Mouse (Mus musculus): ENCODE results near the gene Tas2r107. TPM values are rescaled to one million over a fixed set of nuclear protein-coding genes. Genes with fewer than 3 reads are reported as not detected.
"Not testable (repeated sequence)": the region's sequence is repeated elsewhere in the genome, so short reads cannot be mapped to it uniquely, and the experiment has no call there.

Tas2r107 gene
- not detected in 2 replicates for polyA plus RNA-seq (2015; fragmentation: Nextera tagmentation; extraction: Ambion mirVana)

DNA sequence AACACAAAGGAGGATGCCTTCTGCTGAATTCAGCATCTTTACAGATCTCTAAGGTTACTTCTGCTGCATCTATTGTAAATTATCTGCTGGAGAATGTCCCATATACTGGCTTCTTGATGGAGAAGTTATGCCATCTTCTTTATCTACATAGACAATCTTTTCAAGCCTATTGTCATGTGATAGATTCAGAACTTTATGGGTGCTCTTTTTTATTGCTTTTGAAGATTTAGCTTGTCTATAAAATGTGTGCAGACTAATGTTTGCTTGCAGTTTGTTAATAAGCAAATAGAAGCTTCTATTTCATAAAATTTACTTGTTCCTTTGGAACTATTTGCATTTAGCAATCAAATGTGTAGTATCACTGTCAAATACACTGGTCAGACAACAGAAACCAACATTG lies at the start of gene Tas2r107:
Gene Tas2r107 (minus strand): TSS at position 101 of the 400 bp plus-strand sequence.
- no peaks in the 10 kb centered on the region for H3K9me3 ChIP-seq (ENCODE audit: low read length)
- no peak within 1 kb of the TSS for H3K4me2 ChIP-seq (replicated peaks; ENCODE audit: low read depth, low read length)
- no peaks in the 10 kb centered on the region for H3K36me3 ChIP-seq (ENCODE audit: insufficient read depth, low read length)
- no peak within 1 kb of the TSS for H3K9ac ChIP-seq (replicated peaks; ENCODE audit: low read depth)
- no peak within 1 kb of the TSS for H3K4me3 ChIP-seq (ENCODE audit: low read depth, low read length)
- H3K27me3 ChIP-seq (replicated peaks; ENCODE audit: insufficient read depth, low read length) = no peaks in the 10 kb centered on the region
- no peak for ATAC-seq
- H3K4me1 ChIP-seq (ENCODE audit: insufficient read depth, low read depth, low read length) = no peaks in the 10 kb centered on the region
- TF ChIP-seq EP300 (IDR thresholded peaks at IDR 0.05) (no peak), CTCF (IDR thresholded peaks at IDR 0.05) (no peak)
- no peak within 1 kb of the TSS for H3K27ac ChIP-seq (ENCODE audit: low read length)
- DNase-seq (ENCODE audit: low spot score) = no peak

GRCm38 (mm10) chr6:131689963-131690362 lies 30.0 kb upstream of the Tas2r107 start, which contains the start of gene Tas2r114:
Gene Tas2r114 (minus strand): TSS chr6:131690063.
- ATAC-seq = no peak
- TF ChIP-seq CTCF (IDR thresholded peaks at IDR 0.05) (no peak), EP300 (IDR thresholded peaks at IDR 0.05) (no peak)
- H3K4me1 ChIP-seq (ENCODE audit: insufficient read depth, low read depth, low read length) = no peaks in the 10 kb centered on the region
- H3K9me3 ChIP-seq (ENCODE audit: low read length) = no peaks in the 10 kb centered on the region
- H3K27me3 ChIP-seq (replicated peaks; ENCODE audit: insufficient read depth, low read length) = no peaks in the 10 kb centered on the region
- H3K27ac ChIP-seq (ENCODE audit: low read length) = no peak within 1 kb of the TSS
- no peak within 1 kb of the TSS for H3K4me2 ChIP-seq (replicated peaks; ENCODE audit: low read depth, low read length)
- no peak within 1 kb of the TSS for H3K4me3 ChIP-seq (ENCODE audit: low read depth, low read length)
- no peaks in the 10 kb centered on the region for H3K36me3 ChIP-seq (ENCODE audit: insufficient read depth, low read length)
- DNase-seq (ENCODE audit: low spot score) = no peak
- H3K9ac ChIP-seq (replicated peaks; ENCODE audit: low read depth) = no peak within 1 kb of the TSS

DNA sequence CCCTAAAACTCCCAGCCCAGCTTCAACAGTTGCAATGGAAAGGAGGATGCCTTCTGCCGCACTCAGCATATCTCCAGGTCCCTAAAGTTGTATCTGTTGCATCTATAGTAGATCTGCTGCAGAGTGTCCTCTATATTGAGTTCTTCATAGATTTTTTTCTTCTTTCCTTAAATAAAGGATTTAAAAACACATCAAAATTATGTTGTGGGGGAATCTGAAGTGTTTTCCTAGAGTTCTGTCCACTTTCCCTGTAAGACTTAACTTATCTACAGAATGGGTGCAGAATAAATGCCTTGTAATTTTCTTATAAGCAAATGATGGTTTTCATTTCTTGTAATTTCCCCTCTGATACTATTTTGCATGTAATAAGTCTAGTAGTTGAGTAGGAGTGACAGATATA lies 27.4 kb upstream of the Tas2r107 start, which contains the start of gene Tas2r105:
Gene Tas2r105 (minus strand): TSS at position 101 of the 400 bp plus-strand sequence.
- Histone ChIP-seq H3K27ac (ENCODE audit: low read length) (no peak within 1 kb of the TSS), H3K4me1 (ENCODE audit: insufficient read depth, low read depth, low read length) (no peaks in the 10 kb centered on the region), H3K4me3 (ENCODE audit: low read depth, low read length) (no peak within 1 kb of the TSS), H3K36me3 (ENCODE audit: insufficient read depth, low read length) (no peaks in the 10 kb centered on the region), H3K9ac (replicated peaks; ENCODE audit: low read depth) (no peak within 1 kb of the TSS), H3K27me3 (replicated peaks; ENCODE audit: insufficient read depth, low read length) (no peaks in the 10 kb centered on the region), H3K4me2 (replicated peaks; ENCODE audit: low read depth, low read length) (no peak within 1 kb of the TSS), H3K9me3 (ENCODE audit: low read length) (no peaks in the 10 kb centered on the region)
- ATAC-seq = no peak
- TF ChIP-seq EP300 (IDR thresholded peaks at IDR 0.05) (no peak), CTCF (IDR thresholded peaks at IDR 0.05) (no peak)
- 56% methylated on average over 1 of the region's 1 CpGs for WGBS
- no peak for DNase-seq (ENCODE audit: low spot score)

DNA sequence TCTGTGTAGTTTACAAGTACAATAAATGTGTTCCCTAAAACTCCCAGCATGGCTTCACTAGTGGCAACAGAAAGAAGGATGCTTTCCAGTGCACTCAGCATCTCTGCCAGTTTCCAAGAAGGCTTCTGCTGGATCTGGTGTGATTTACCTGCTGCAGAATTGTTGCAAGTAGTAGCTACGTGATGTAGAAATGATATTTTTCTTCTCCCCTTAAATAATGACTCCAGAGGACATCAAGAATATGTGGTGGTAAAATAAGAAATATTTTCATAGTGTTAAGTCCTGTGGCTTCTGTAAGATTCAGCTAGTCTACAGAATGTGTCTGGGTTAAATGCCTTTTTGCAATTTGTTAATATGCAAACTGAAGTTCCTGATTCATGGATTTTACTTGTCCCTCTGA lies 25.7 kb upstream of the Tas2r107 start, which contains the start of gene Tas2r104:
Gene Tas2r104 (minus strand): TSS at position 101 of the 400 bp plus-strand sequence.
- Histone ChIP-seq H3K36me3 (ENCODE audit: insufficient read depth, low read length) (no peaks in the 10 kb centered on the region), H3K9me3 (ENCODE audit: low read length) (no peaks in the 10 kb centered on the region), H3K27ac (ENCODE audit: low read length) (no peak within 1 kb of the TSS), H3K27me3 (replicated peaks; ENCODE audit: insufficient read depth, low read length) (no peaks in the 10 kb centered on the region), H3K4me1 (ENCODE audit: insufficient read depth, low read depth, low read length) (no peaks in the 10 kb centered on the region), H3K4me3 (ENCODE audit: low read depth, low read length) (no peak within 1 kb of the TSS), H3K4me2 (replicated peaks; ENCODE audit: low read depth, low read length) (no peak within 1 kb of the TSS), H3K9ac (replicated peaks; ENCODE audit: low read depth) (no peak within 1 kb of the TSS)
- 73% methylated on average over 1 of the region's 1 CpGs for WGBS
- no peak for DNase-seq (ENCODE audit: low spot score)
- ATAC-seq = no peak
- no peak for TF ChIP-seq EP300 (IDR thresholded peaks at IDR 0.05)
- no peak for TF ChIP-seq CTCF (IDR thresholded peaks at IDR 0.05)

DNA sequence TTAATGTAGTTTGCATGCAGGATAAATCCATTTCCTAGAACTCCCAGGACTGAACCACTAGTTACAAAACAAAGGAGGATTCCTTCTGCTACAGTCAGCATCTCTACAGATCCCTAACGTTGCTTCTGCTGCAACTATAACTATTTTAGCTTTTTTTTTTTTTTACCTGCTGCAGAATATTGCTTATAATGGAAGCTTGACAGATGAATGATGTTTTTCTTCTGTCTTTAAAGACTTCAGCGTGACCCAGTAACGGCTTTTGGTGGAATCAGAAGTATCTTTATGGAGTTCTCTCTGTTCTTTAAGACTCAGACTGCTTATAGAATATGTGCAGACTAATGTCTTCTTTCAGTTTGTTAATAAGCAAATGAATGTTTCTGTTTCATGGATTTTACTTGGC lies 18.8 kb upstream of the Tas2r107 start, which contains the start of gene Tas2r106:
Gene Tas2r106 (minus strand): TSS at position 101 of the 400 bp plus-strand sequence.
- Histone ChIP-seq H3K27me3 (replicated peaks; ENCODE audit: insufficient read depth, low read length) (no peaks in the 10 kb centered on the region), H3K4me2 (replicated peaks; ENCODE audit: low read depth, low read length) (no peak within 1 kb of the TSS), H3K36me3 (ENCODE audit: insufficient read depth, low read length) (no peaks in the 10 kb centered on the region), H3K27ac (ENCODE audit: low read length) (no peak within 1 kb of the TSS), H3K9me3 (ENCODE audit: low read length) (no peaks in the 10 kb centered on the region), H3K9ac (replicated peaks; ENCODE audit: low read depth) (no peak within 1 kb of the TSS), H3K4me1 (ENCODE audit: insufficient read depth, low read depth, low read length) (no peaks in the 10 kb centered on the region), H3K4me3 (ENCODE audit: low read depth, low read length) (no peak within 1 kb of the TSS)
- DNase-seq (ENCODE audit: low spot score) (no peak), ATAC-seq (no peak)
- 60% methylated on average over 3 of the region's 3 CpGs for WGBS
- TF ChIP-seq EP300 (IDR thresholded peaks at IDR 0.05) (no peak), CTCF (IDR thresholded peaks at IDR 0.05) (no peak)

- H3K27ac ChIP-seq (ENCODE audit: low read length) = no peak within 1 kb of the TSS
- no peak within 1 kb of the TSS for H3K4me2 ChIP-seq (replicated peaks; ENCODE audit: low read depth, low read length)
- TF ChIP-seq CTCF (IDR thresholded peaks at IDR 0.05) = no peak
- TF ChIP-seq EP300 (IDR thresholded peaks at IDR 0.05) = no peak
- no peaks in the 10 kb centered on the region for H3K4me1 ChIP-seq (ENCODE audit: insufficient read depth, low read depth, low read length)
- H3K27me3 ChIP-seq (replicated peaks; ENCODE audit: insufficient read depth, low read length) = no peaks in the 10 kb centered on the region
- no peaks in the 10 kb centered on the region for H3K9me3 ChIP-seq (ENCODE audit: low read length)
- WGBS = 71% methylated on average over 3 of the region's 3 CpGs
- no peak within 1 kb of the TSS for H3K9ac ChIP-seq (replicated peaks; ENCODE audit: low read depth)
- no peak within 1 kb of the TSS for H3K4me3 ChIP-seq (ENCODE audit: low read depth, low read length)
- H3K36me3 ChIP-seq (ENCODE audit: insufficient read depth, low read length) = no peaks in the 10 kb centered on the region
- DNase-seq (ENCODE audit: low spot score) (no peak), ATAC-seq (no peak)
These were observed 29.1 kb downstream of the Tas2r107 start, which contains the start of gene Tas2r130 for GRCm38 (mm10) chr6:131630812-131631211. Gene Tas2r130 (minus strand): TSS chr6:131630912.

GRCm38 (mm10) chr6:131609956-131610355 lies 50.0 kb downstream of the Tas2r107 start:
- H3K4me3 ChIP-seq (ENCODE audit: low read depth, low read length); DNase-seq (ENCODE audit: low spot score); H3K4me1 ChIP-seq (ENCODE audit: insufficient read depth, low read depth, low read length); H3K36me3 ChIP-seq (ENCODE audit: insufficient read depth, low read length); H3K9me3 ChIP-seq (ENCODE audit: low read length); H3K27ac ChIP-seq (ENCODE audit: low read length); H3K4me2 ChIP-seq (replicated peaks; ENCODE audit: low read depth, low read length); H3K9ac ChIP-seq (replicated peaks; ENCODE audit: low read depth); H3K27me3 ChIP-seq (replicated peaks; ENCODE audit: insufficient read depth, low read length); ATAC-seq: not testable (repeated sequence)
- WGBS = 87% methylated on average over 1 of the region's 1 CpGs

Other genes with a start within 250 kb of the Tas2r107 start
- gene 5430401F13Rik, start 173.7 kb downstream of the Tas2r107 start, polyA plus RNA-seq (2015; fragmentation: Nextera tagmentation; extraction: Ambion mirVana) = not detected in 2 replicates
- not detected in 2 replicates for gene Gm6619, start 173.7 kb downstream of the Tas2r107 start, polyA plus RNA-seq (2015; fragmentation: Nextera tagmentation; extraction: Ambion mirVana)
- gene Tas2r130, start 29.2 kb downstream of the Tas2r107 start, polyA plus RNA-seq (2015; fragmentation: Nextera tagmentation; extraction: Ambion mirVana) = not detected in 2 replicates
- gene Tas2r106, start 18.7 kb upstream of the Tas2r107 start, polyA plus RNA-seq (2015; fragmentation: Nextera tagmentation; extraction: Ambion mirVana) = not detected in 2 replicates
- not detected in 2 replicates for gene Tas2r104, start 25.6 kb upstream of the Tas2r107 start, polyA plus RNA-seq (2015; fragmentation: Nextera tagmentation; extraction: Ambion mirVana)
- not detected in 2 replicates for gene Tas2r105, start 27.3 kb upstream of the Tas2r107 start, polyA plus RNA-seq (2015; fragmentation: Nextera tagmentation; extraction: Ambion mirVana)
- not detected in 2 replicates for gene Tas2r114, start 29.9 kb upstream of the Tas2r107 start, polyA plus RNA-seq (2015; fragmentation: Nextera tagmentation; extraction: Ambion mirVana)

All from lung, postnatal 0 days (tissue).